Mouse (Mus musculus) CD4-positive helper T cell, adult 2 months (primary cell): ENCODE results near the gene Nckap1l.
A peak's percentile ranks its signal among the peaks of the same experiment; 100 is the strongest.

Experiments used
- DNase-seq: peaks from one replicate; pipeline ENCODE4 v3.0.0-alpha.2; 2012; ENCODE audit warnings: low read depth, missing footprints, low spot score

Nckap1l gene

GRCm38 (mm10) chr15:103500723-103501122 is 47.1 kb downstream of the Nckap1l start:
- DNase-seq: no peak

- DNase-seq: peak; percentile 13
Observed at GRCm38 (mm10) chr15:103501186-103501585, 47.6 kb downstream of the Nckap1l start.

GRCm38 (mm10) chr15:103502435-103503250 is 49.0 kb downstream of the Nckap1l start, which contains the start of gene Pde1b:
TSS of gene Pde1b (plus strand) at chr15:103503034.
- DNase-seq: peak; percentile 71

- no peak for DNase-seq
Observed at GRCm38 (mm10) chr15:103503251-103503600, 49.6 kb downstream of the Nckap1l start.

- DNase-seq: no peak
Observed at GRCm38 (mm10) chr15:103503660-103504059, 50.1 kb downstream of the Nckap1l start.

GRCm38 (mm10) chr15:103509317-103509716 is 55.7 kb downstream of the Nckap1l start:
- DNase-seq: no peak

GRCm38 (mm10) chr15:103511652-103512051 is 58.1 kb downstream of the Nckap1l start:
- DNase-seq: no peak

- no peak for DNase-seq
Observed at GRCm38 (mm10) chr15:103513621-103514031, 60.0 kb downstream of the Nckap1l start.

- peak; percentile 16 for DNase-seq
Observed at GRCm38 (mm10) chr15:103514119-103514518, 60.5 kb downstream of the Nckap1l start.

- DNase-seq: no peak
Observed at GRCm38 (mm10) chr15:103514914-103515313, 61.3 kb downstream of the Nckap1l start.

- DNase-seq: no peak
Observed at GRCm38 (mm10) chr15:103518600-103519385, 65.2 kb downstream of the Nckap1l start.

GRCm38 (mm10) chr15:103519386-103520378 is 66.1 kb downstream of the Nckap1l start:
- no peak for DNase-seq

- no peak for DNase-seq
Observed at GRCm38 (mm10) chr15:103522458-103523099, 69.0 kb downstream of the Nckap1l start.

GRCm38 (mm10) chr15:103523156-103523555 is 69.6 kb downstream of the Nckap1l start:
- DNase-seq: no peak

- DNase-seq: peak; percentile 26
Observed at GRCm38 (mm10) chr15:103530372-103530771, 76.8 kb downstream of the Nckap1l start.

GRCm38 (mm10) chr15:103534054-103534620 is 80.5 kb downstream of the Nckap1l start:
- no peak for DNase-seq

- DNase-seq: no peak
Observed at GRCm38 (mm10) chr15:103535030-103535429, 81.4 kb downstream of the Nckap1l start.

GRCm38 (mm10) chr15:103535786-103536185 is 82.2 kb downstream of the Nckap1l start:
- DNase-seq: no peak

- DNase-seq: no peak
Observed at GRCm38 (mm10) chr15:103536456-103536855, 82.9 kb downstream of the Nckap1l start.

GRCm38 (mm10) chr15:103537011-103537821 is 83.6 kb downstream of the Nckap1l start:
- DNase-seq: no peak
